Mouse (Mus musculus): ENCODE data around the gene Gm10100. TPM values are rescaled to one million over a fixed set of nuclear protein-coding genes. Genes with fewer than 3 reads are reported as not detected.
A peak's percentile ranks its signal among the peaks of the same experiment; 100 is the strongest.
"Not testable (repeated sequence)": the region's sequence is repeated elsewhere in the genome, so short reads cannot be mapped to it uniquely, and the experiment has no call there.

Gm10100 gene
- not detected in 2 replicates for polyA plus RNA-seq (2015; fragmentation: Nextera tagmentation; extraction: Ambion mirVana)

DNA sequence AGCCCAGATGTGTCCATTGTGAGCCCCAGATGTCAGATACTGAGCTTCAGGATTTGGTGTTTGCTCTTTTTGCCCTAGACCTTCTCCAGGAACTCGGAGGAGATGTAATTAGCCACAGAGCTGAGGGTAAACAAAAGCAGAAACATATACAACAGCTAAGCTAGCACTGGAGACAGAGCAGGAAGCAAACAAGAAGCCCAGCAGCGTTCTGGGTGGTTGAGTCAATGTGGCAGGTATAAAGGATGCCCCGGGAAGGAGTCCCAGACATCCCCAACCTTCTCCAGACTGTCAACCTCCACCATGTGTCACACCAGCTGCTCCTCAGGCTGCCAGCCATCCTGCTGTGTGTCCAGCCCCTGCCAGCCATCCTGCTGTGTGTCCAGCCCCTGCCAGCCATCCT is at the start of gene Gm10100:
Gene Gm10100, plus strand, starts transcription at position 301 of the 400 bp plus-strand sequence.
- Histone ChIP-seq H3K4me3 (replicated peaks) (no peak within 1 kb of the TSS), H3K9ac (no peak within 1 kb of the TSS), H3K27ac (no peak within 1 kb of the TSS), H3K9me3 (no peaks in the 10 kb centered on the region), H3K36me3 (no peaks in the 10 kb centered on the region), H3K4me1 (no peaks in the 10 kb centered on the region), H3K4me2 (no peak within 1 kb of the TSS), H3K27me3 (replicated peaks) (no peaks in the 10 kb centered on the region)
- no peak for ATAC-seq (ENCODE audit: insufficient read depth, low FRiP score, low read depth)
- WGBS, result 21% methylated on average over 3 of the region's 3 CpGs

DNA sequence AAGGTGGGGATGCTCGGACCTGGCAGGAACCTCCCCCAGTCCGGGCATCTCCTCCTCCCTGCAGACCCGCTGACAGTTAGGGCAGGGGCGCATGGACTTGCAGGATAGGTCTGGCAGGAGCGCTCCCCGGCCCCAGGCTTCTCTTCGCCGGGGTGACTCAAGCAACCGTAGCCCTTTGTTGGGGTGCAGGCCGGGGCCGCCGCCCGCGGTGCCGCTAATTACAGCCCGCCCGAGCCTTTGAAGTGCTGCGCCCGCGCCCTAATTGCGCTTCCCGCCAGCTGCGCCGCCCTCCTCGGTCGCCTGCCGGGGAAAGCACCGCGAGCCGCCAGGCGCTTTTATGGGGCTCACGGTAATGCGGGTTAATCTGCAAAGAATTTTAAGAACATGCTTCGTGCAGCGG is 48.7 kb upstream of the Gm10100 start:
- WGBS, result under 1% methylated on average over 35 of the region's 35 CpGs
- H3K4me1 ChIP-seq, result peaks cover 10% of the 10 kb centered on the region
- no peaks in the 10 kb centered on the region for H3K9me3 ChIP-seq
- H3K27ac ChIP-seq, result no peak overlapping the region
- H3K9ac ChIP-seq, result no peak overlapping the region
- no peaks in the 10 kb centered on the region for H3K36me3 ChIP-seq
- H3K4me2 ChIP-seq, result peak overlapping the region; percentile 58
- peak overlapping the region; percentile 32 for H3K4me3 ChIP-seq (replicated peaks)
- ATAC-seq (ENCODE audit: insufficient read depth, low FRiP score, low read depth), result no peak
- peaks cover 26% of the 10 kb centered on the region for H3K27me3 ChIP-seq (replicated peaks)

DNA sequence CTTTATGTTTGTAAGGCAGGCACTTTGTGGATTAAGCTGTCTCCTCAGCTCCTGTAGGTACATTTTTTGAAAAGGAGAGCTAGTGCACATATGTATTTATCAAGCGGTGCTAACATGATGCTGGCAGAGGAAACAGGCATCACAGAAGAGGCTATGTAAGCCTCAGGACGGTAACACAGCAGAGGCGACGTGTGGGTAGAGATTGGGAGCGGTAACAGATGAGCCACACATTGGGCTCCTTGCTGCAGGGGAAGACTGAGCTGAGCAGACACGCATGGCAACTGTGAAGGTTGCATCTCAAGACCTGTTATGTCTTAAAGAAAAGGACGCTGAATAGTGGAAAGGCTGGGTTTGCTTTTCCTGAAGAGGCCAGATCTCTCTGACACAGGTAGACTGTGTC is 43.3 kb upstream of the Gm10100 start:
- no peak overlapping the region for H3K4me3 ChIP-seq (replicated peaks)
- no peak for ATAC-seq (ENCODE audit: insufficient read depth, low FRiP score, low read depth)
- peaks cover 22% of the 10 kb centered on the region for H3K27me3 ChIP-seq (replicated peaks)
- H3K4me1 ChIP-seq, result peaks cover 6% of the 10 kb centered on the region
- H3K4me2 ChIP-seq, result no peak overlapping the region
- no peak overlapping the region for H3K27ac ChIP-seq
- H3K9ac ChIP-seq, result no peak overlapping the region
- no peaks in the 10 kb centered on the region for H3K9me3 ChIP-seq
- WGBS, result 77% methylated on average over 7 of the region's 7 CpGs
- H3K36me3 ChIP-seq, result no peaks in the 10 kb centered on the region

DNA sequence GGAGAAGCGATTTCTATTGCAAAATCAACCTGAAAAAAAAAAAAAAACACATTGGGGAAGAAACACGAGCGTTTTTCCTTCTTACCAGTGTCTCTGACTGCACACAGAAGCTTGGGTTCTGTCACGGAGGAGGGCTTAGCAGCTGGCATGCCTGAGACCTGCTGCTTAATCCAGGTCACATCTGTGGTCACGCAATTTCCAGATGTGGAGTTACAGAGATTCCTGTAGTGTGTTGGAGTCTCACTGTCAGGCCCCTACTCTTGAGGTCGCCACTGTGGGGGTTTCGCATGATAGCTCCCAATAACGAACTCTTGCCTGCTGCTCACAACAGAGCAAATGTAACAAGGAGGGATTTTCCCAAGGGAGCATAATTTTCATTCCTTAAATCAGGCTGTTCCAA is 42.1 kb upstream of the Gm10100 start:
- Histone ChIP-seq H3K9ac (no peak overlapping the region), H3K9me3 (no peaks in the 10 kb centered on the region), H3K27ac (no peak overlapping the region), H3K4me1 (0 out of 2 replicates have a peak, but pooled peaks cover 3% of the 10 kb centered on the region), H3K36me3 (no peaks in the 10 kb centered on the region), H3K4me2 (no peak overlapping the region), H3K4me3 (replicated peaks) (no peak overlapping the region), H3K27me3 (replicated peaks) (peaks cover 13% of the 10 kb centered on the region)
- 35% methylated on average over 8 of the region's 8 CpGs for WGBS
- no peak for ATAC-seq (ENCODE audit: insufficient read depth, low FRiP score, low read depth)

DNA sequence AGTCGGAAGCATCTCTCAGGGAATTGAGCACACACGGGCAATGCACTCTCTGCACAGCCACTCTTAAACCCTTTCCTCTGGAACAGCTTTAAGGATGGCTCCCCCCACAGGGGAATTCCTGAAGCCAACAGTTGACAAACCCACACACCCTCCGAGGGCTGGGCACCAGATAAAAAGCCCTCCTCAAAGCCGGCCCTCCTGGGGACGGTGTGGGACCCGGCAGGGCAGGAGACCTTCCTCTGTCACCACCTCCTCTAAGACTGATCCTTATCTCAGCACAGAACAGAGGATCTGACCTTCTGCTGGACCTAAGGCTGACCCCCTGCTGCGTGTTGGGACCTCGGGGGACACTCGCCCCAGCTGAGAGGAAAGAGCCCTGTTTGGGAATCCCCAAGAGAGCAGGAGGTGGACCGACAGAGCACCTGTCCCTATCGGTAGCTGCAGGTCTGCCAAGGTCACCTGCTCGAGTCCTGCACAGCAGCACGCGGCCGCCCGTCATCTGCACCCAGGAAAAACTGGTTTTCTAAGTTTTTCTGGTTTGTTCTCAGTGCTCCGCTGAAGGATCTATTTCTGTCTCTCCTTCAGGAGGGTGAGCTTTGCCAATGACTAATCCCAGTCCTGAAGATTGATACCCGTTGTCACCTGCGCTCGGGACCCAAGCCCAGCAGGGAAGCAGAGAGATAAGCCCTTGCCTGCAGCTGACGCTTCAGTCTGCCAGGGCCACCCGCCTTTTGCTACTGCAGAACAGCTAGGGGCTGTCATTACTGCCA is 40.2 kb upstream of the Gm10100 start, which contains the start of gene Tspear:
Gene Tspear, plus strand, starts transcription at position 675 of the 770 bp plus-strand sequence.
- 7% methylated on average over 22 of the region's 22 CpGs for WGBS
- no peaks in the 10 kb centered on the region for H3K36me3 ChIP-seq
- H3K27me3 ChIP-seq (replicated peaks), result peaks cover 13% of the 10 kb centered on the region
- ATAC-seq (ENCODE audit: insufficient read depth, low FRiP score, low read depth), result peak; percentile 69
- 0 out of 2 replicates have a peak, but pooled peaks cover 3% of the 10 kb centered on the region for H3K4me1 ChIP-seq
- peak within 1 kb of the TSS; percentile 33 for H3K4me2 ChIP-seq
- H3K27ac ChIP-seq, result peak within 1 kb of the TSS; percentile 64
- no peak within 1 kb of the TSS for H3K4me3 ChIP-seq (replicated peaks)
- no peak within 1 kb of the TSS for H3K9ac ChIP-seq
- H3K9me3 ChIP-seq, result no peaks in the 10 kb centered on the region

DNA sequence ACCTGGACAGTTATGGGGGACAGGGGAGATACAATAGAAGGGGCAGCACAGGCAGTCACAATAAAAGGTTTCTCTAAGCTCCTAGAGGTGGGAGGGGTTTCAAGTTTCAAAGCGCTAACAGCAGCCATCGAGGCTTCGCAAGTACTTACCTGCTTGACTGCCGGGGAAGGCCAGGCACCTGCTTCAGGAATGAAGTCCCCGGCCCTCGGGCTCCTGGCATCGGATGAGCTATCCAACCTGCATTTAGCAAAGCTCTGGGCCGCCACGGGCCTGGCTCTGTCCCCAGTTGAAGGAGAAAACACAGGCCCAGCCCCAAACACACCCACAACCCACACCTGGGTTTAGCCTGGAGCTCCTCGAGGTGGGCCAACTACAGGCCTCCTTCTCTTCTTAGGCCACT is 39.3 kb upstream of the Gm10100 start:
- 15% methylated on average over 10 of the region's 10 CpGs for WGBS
- no peak for ATAC-seq (ENCODE audit: insufficient read depth, low FRiP score, low read depth)
- H3K27ac ChIP-seq, result peak overlapping the region; percentile 64; the same call in 1 of the 2 replicates
- no peak overlapping the region for H3K4me3 ChIP-seq (replicated peaks)
- H3K4me2 ChIP-seq, result peak overlapping the region; percentile 33; the same call in 1 of the 2 replicates
- H3K9ac ChIP-seq, result no peak overlapping the region
- peaks cover 13% of the 10 kb centered on the region for H3K27me3 ChIP-seq (replicated peaks)
- H3K9me3 ChIP-seq, result no peaks in the 10 kb centered on the region
- H3K4me1 ChIP-seq, result 0 out of 2 replicates have a peak, but pooled peaks cover 3% of the 10 kb centered on the region
- H3K36me3 ChIP-seq, result no peaks in the 10 kb centered on the region

DNA sequence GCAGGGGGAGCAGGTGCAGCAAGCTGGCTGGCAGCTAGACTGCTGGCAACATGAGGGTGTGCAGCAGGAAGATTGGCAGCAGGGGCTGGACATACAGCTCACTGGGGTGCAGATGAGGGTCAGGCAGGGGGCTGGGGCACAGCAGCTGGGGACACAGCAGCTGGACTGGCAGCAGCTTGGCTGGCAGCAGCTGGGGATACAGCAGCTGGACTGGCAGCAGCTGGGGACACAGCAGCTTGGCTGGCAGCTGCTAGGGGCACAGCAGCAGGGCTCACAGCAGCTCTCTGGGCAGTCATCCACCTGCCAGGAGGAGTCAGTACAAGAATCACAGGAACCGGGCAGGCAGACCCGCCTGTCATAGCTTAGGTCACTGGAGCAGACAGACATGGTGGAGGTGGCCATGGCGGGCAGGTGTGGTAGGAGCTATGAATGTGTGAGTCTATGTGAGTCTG is 35.9 kb upstream of the Gm10100 start, which contains the start of gene Gm19402:
Gene Gm19402, minus strand, starts transcription at position 402 of the 452 bp plus-strand sequence.
- 74% methylated on average over 3 of the region's 3 CpGs for WGBS
- not testable (repeated sequence) for H3K4me3 ChIP-seq (replicated peaks); H3K9ac ChIP-seq; H3K36me3 ChIP-seq; H3K27ac ChIP-seq; H3K4me2 ChIP-seq; ATAC-seq (ENCODE audit: insufficient read depth, low FRiP score, low read depth); H3K4me1 ChIP-seq; H3K9me3 ChIP-seq
- H3K27me3 ChIP-seq (replicated peaks), result peaks cover 13% of the 10 kb centered on the region

DNA sequence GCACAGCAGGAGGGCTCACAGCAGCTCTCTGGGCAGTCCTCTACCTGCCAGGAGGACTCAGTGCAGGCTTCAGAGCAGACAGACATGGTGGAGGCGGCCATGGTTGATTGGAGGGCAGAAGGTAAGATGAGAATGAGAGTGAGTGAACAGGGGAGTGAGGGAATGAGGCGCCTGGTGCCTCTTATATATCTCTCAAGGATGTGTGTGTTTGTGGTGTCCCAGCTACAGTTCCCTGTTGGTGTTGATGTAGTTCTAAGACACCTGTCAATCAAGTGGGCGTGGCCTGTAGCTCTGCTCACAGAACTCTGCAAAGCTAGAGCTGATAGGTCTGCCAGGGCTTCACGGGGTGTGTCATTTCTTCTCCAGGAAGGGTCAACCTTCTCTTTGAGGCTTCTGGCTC is 29.2 kb upstream of the Gm10100 start, which contains the start of gene Gm9508:
Gene Gm9508, minus strand, starts transcription at position 101 of the 400 bp plus-strand sequence.
- H3K27ac ChIP-seq, result no peak within 1 kb of the TSS
- no peak within 1 kb of the TSS for H3K4me2 ChIP-seq
- H3K4me3 ChIP-seq (replicated peaks), result no peak within 1 kb of the TSS
- ATAC-seq (ENCODE audit: insufficient read depth, low FRiP score, low read depth), result no peak
- no peaks in the 10 kb centered on the region for H3K27me3 ChIP-seq (replicated peaks)
- WGBS, result 39% methylated on average over 4 of the region's 4 CpGs
- H3K36me3 ChIP-seq, result no peaks in the 10 kb centered on the region
- no peaks in the 10 kb centered on the region for H3K9me3 ChIP-seq
- H3K9ac ChIP-seq, result no peak within 1 kb of the TSS
- no peaks in the 10 kb centered on the region for H3K4me1 ChIP-seq

DNA sequence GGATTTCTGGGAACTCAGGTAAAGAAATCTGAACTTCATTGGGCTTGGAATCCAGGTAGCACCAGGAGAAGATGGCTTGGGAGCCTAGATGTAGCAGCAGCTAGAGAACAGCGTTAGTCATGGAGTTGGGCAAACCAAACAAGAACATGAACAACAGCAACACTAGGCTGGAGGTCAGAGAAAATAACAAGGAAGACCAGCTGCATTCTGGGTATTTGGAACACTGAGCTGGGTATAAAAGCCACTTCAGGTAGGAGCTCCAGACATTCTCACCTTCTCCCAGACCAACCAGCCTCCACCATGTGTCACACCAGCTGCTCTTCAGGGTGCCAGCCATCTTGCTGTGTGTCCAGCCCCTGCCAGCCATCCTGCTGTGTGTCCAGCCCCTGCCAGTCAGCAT is 20.0 kb upstream of the Gm10100 start, which contains the start of gene Gm10272:
Gene Gm10272, plus strand, starts transcription at position 301 of the 400 bp plus-strand sequence.
- no peak within 1 kb of the TSS for H3K4me2 ChIP-seq
- no peaks in the 10 kb centered on the region for H3K27me3 ChIP-seq (replicated peaks)
- no peaks in the 10 kb centered on the region for H3K4me1 ChIP-seq
- no peaks in the 10 kb centered on the region for H3K36me3 ChIP-seq
- H3K9ac ChIP-seq, result no peak within 1 kb of the TSS
- no peak for ATAC-seq (ENCODE audit: insufficient read depth, low FRiP score, low read depth)
- H3K4me3 ChIP-seq (replicated peaks), result no peak within 1 kb of the TSS
- 96% methylated on average over 1 of the region's 1 CpGs for WGBS
- H3K27ac ChIP-seq, result no peak within 1 kb of the TSS
- no peaks in the 10 kb centered on the region; the same call in 1 of the 2 replicates for H3K9me3 ChIP-seq

DNA sequence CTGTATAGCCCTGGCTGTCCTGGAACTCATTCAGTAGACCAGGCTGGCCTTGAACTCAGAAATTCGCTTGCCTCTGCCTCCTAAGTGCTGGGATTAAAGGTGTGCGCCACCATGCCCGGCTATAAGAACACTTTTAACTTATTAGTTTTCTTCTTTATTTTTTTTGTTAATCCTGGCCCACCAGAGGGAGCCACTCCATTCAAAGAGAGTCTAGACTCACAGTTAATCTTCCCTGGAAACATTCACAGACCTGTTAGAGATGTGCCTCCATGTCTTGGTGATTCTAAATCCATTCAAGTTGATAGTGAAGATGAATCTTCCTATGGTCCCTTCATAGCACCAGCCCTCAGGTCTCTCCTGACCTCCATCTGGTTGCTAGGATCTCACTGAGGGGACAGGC is 16.5 kb upstream of the Gm10100 start:
- Histone ChIP-seq H3K27me3 (replicated peaks) (no peaks in the 10 kb centered on the region), H3K4me1 (no peaks in the 10 kb centered on the region), H3K9me3 (no peaks in the 10 kb centered on the region; the same call in 1 of the 2 replicates), H3K27ac (no peak overlapping the region), H3K9ac (no peak overlapping the region), H3K36me3 (no peaks in the 10 kb centered on the region), H3K4me3 (replicated peaks) (no peak overlapping the region), H3K4me2 (no peak overlapping the region)
- 79% methylated on average over 3 of the region's 3 CpGs for WGBS
- ATAC-seq (ENCODE audit: insufficient read depth, low FRiP score, low read depth), result no peak

DNA sequence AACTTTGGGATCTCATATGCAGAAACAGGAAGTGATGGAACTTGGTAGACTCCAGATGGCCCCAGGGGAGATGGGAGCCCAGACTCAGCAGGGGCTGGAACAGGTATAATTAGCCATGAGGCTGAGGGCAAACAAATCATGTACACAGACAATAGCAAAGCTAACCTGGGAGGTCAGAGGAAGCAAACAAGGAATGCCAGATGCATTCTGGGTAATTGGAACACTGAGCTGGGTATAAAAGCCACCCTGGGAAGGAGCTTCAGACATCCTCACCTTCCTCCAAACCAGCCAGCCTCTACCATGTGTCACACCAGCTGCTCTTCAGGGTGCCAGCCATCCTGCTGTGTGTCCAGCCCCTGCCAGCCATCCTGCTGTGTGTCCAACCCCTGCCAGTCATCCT is 15.1 kb upstream of the Gm10100 start, which contains the start of gene Gm10024:
Gene Gm10024, plus strand, starts transcription at position 301 of the 400 bp plus-strand sequence.
- H3K36me3 ChIP-seq; H3K27me3 ChIP-seq (replicated peaks); H3K4me3 ChIP-seq (replicated peaks); H3K27ac ChIP-seq; H3K4me1 ChIP-seq; H3K9ac ChIP-seq; H3K4me2 ChIP-seq; ATAC-seq (ENCODE audit: insufficient read depth, low FRiP score, low read depth); H3K9me3 ChIP-seq: not testable (repeated sequence)

DNA sequence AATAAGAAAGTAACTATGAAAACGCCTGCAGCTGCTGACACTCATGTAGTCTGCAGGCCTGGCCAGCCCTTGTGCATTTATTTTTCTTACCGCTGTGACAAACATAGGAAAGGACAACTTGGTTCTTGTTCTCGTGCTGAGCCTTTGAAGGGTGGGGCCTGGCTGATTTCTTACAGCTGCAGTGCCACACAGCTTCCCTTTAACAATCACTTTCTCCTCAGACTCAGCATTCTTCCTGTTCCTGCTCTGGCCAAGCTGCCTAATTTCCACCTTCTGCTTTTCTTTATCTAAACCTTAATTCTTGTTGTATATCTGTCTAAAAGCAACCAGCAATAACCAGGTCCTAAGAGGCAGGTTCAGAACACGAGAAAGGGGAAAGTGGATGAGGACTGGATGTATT is 12.6 kb upstream of the Gm10100 start:
- no peak for ATAC-seq (ENCODE audit: insufficient read depth, low FRiP score, low read depth)
- Histone ChIP-seq H3K27me3 (replicated peaks) (no peaks in the 10 kb centered on the region), H3K9ac (no peak overlapping the region), H3K9me3 (no peaks in the 10 kb centered on the region), H3K36me3 (no peaks in the 10 kb centered on the region), H3K4me3 (replicated peaks) (no peak overlapping the region), H3K4me1 (no peaks in the 10 kb centered on the region), H3K4me2 (no peak overlapping the region), H3K27ac (no peak overlapping the region)
- WGBS, result 51% methylated on average over 4 of the region's 4 CpGs

Data from stomach, embryonic 15.5 days (tissue).